Comparison of ENCODE assay signal across 11 mouse cellular contexts in genomic region chr9:40581854-40582253, GRCm38 (mm10). TPM values are rescaled to one million over a fixed set of nuclear protein-coding genes. Genes with fewer than 3 reads are reported as not detected.
DNase-seq lines count a peak whose midpoint lies in the region; ATAC-seq and TF ChIP-seq lines count a peak whose summit lies in the region.
"Had no signal": no experiment of that assay in that cellular context is flagged by ENCODE, and none has a peak within 500 bp of the region (broad histone marks: within the 10 kb centered on the region; RNA-seq: fewer than 3 reads in every experiment).

No protein-coding gene starts in this region.

- TF ChIP-seq POLR2A in bone marrow, adult 2 months (IDR thresholded peaks at IDR 0.05; ENCODE audit: borderline replicate concordance, control insufficient read depth, low read depth, low read length), result no peak

- peak; percentile 19 for DNase-seq in heart, adult 8-10 months (ENCODE audit: low spot score)
- peak; percentile 92 for DNase-seq in 416B (ENCODE audit: low read depth)
- DNase-seq in ovary, postnatal 36 days (ENCODE audit: low spot score), result no peak
- DNase-seq in midbrain, embryonic 14.5 days, result no peak
- no peak for DNase-seq in frontal cortex, postnatal 25 days (ENCODE audit: low spot score in 2 of 2)
- DNase-seq: lung, embryonic 14.5 days had no signal

- no peaks in the 10 kb centered on the region for H3K79me2 ChIP-seq in macrophage (ENCODE audit: inconsistent target)

- no peaks in the 10 kb centered on the region for H3K36me3 ChIP-seq in heart, embryonic 11.5 days (ENCODE audit: control insufficient read depth, insufficient read depth, low read length)
- no peaks in the 10 kb centered on the region for H3K36me3 ChIP-seq in macrophage (ENCODE audit: inconsistent target)
- H3K36me3 ChIP-seq in midbrain, embryonic 14.5 days (ENCODE audit: control insufficient read depth, insufficient read depth, low read length), result no peaks in the 10 kb centered on the region
- H3K36me3 ChIP-seq: hindbrain, embryonic 10.5 days; neural tube, embryonic 13.5 days had no signal

- no peak for TF ChIP-seq CTCF in bone marrow, adult 2 months (IDR thresholded peaks at IDR 0.05; ENCODE audit: control insufficient read depth, insufficient read depth, low read length)

- no peak overlapping the region for H3K9ac ChIP-seq in heart, embryonic 11.5 days (ENCODE audit: low read depth, low read length)
- H3K9ac ChIP-seq in midbrain, embryonic 14.5 days (replicated peaks; ENCODE audit: low read length), result no peak overlapping the region
- H3K9ac ChIP-seq: lung, embryonic 14.5 days; neural tube, embryonic 13.5 days had no signal

- no peak overlapping the region for H3K4me3 ChIP-seq in heart, embryonic 11.5 days (ENCODE audit: low read depth, low read length)
- H3K4me3 ChIP-seq in bone marrow, adult 2 months (replicated peaks; ENCODE audit: control insufficient read depth, low read depth, low read length), result no peak overlapping the region
- H3K4me3 ChIP-seq in macrophage (ENCODE audit: inconsistent target), result no peak overlapping the region
- no peak overlapping the region for H3K4me3 ChIP-seq in midbrain, embryonic 14.5 days (replicated peaks; ENCODE audit: low read depth, low read length)
- H3K4me3 ChIP-seq: hindbrain, embryonic 10.5 days; neural tube, embryonic 13.5 days had no signal

- H3K4me1 ChIP-seq in heart, embryonic 11.5 days (ENCODE audit: control insufficient read depth, insufficient read depth, low read length), result no peaks in the 10 kb centered on the region
- H3K4me1 ChIP-seq in bone marrow, adult 2 months (ENCODE audit: control insufficient read depth, insufficient read depth, low read length), result peaks cover 3% of the 10 kb centered on the region; the same call in 1 of the 2 replicates
- no peaks in the 10 kb centered on the region for H3K4me1 ChIP-seq in midbrain, embryonic 14.5 days (ENCODE audit: control insufficient read depth, insufficient read depth, low read length)
- H3K4me1 ChIP-seq: hindbrain, embryonic 10.5 days; neural tube, embryonic 13.5 days had no signal

- H3K27me3 ChIP-seq in heart, embryonic 11.5 days (ENCODE audit: control insufficient read depth, insufficient read depth, low read length), result no peaks in the 10 kb centered on the region
- no peaks in the 10 kb centered on the region for H3K27me3 ChIP-seq in midbrain, embryonic 14.5 days (ENCODE audit: control insufficient read depth, insufficient read depth, low read length)
- H3K27me3 ChIP-seq: neural tube, embryonic 13.5 days had no signal

- H3K27ac ChIP-seq in heart, embryonic 11.5 days (ENCODE audit: low read depth, low read length), result no peak overlapping the region
- peak overlapping the region; percentile 87 for H3K27ac ChIP-seq in bone marrow, adult 2 months (ENCODE audit: control insufficient read depth, insufficient read depth, low read depth, low read length, poor library complexity)
- H3K27ac ChIP-seq in macrophage, result peak overlapping the region; percentile 98
- H3K27ac ChIP-seq in midbrain, embryonic 14.5 days (replicated peaks; ENCODE audit: low read depth, low read length), result no peak overlapping the region
- H3K27ac ChIP-seq: hindbrain, embryonic 10.5 days; neural tube, embryonic 13.5 days had no signal

- ATAC-seq in heart, embryonic 11.5 days (replicated peaks; ENCODE audit: insufficient number of reproducible peaks, low FRiP score, low TSS enrichment), result no peak
- no peak for ATAC-seq in midbrain, embryonic 14.5 days (ENCODE audit: low FRiP score, low TSS enrichment)

- no peaks in the 10 kb centered on the region for H3K9me3 ChIP-seq in heart, embryonic 11.5 days (replicated peaks; ENCODE audit: control insufficient read depth, low read length)
- H3K9me3 ChIP-seq in midbrain, embryonic 14.5 days (ENCODE audit: control insufficient read depth, low read length), result no peaks in the 10 kb centered on the region
- H3K9me3 ChIP-seq: hindbrain, embryonic 10.5 days; neural tube, embryonic 13.5 days had no signal

- H3K4me2 ChIP-seq in heart, embryonic 11.5 days, result no peak overlapping the region
- H3K4me2 ChIP-seq in midbrain, embryonic 14.5 days (ENCODE audit: low read length), result no peak overlapping the region
- H3K4me2 ChIP-seq: lung, embryonic 14.5 days; neural tube, embryonic 13.5 days had no signal

- WGBS in heart, embryonic 11.5 days (ENCODE audit: insufficient replicate concordance), result 65% methylated on average over 2 of the region's 2 CpGs
- WGBS in bone marrow, adult 2 months, result 4% methylated on average over 2 of the region's 2 CpGs
- WGBS in macrophage (ENCODE audit: missing documents), result 4% methylated on average over 2 of the region's 2 CpGs
- 76% methylated on average over 2 of the region's 2 CpGs for WGBS in midbrain, embryonic 14.5 days

RNA-seq across cellular contexts. Expression of gene Gramd1b, which starts 50.7 kb away (rescaled TPM):
- 10 to 100 TPM; 12.8 to 28.0 (median 19.8) TPM for total RNA-seq in heart, adult 8-10 months (2022)
- polyA plus RNA-seq in heart, embryonic 11.5 days (2014; fragmentation: Nextera tagmentation; extraction: Ambion mirVana), result 6.1 and 8.5 TPM in 2 replicates
- polyA plus RNA-seq in bone marrow, adult 2 months (2011; ENCODE audit: insufficient read depth, insufficient read length, low replicate concordance, missing spikeins), result 14.1 and 15.8 TPM in 2 replicates
- total RNA-seq in macrophage (2018; cell fraction: chromatin; rRNA removed), result 100 to 1,000 TPM; 144 to 589 (median 313) TPM
- total RNA-seq in macrophage (2018; cell fraction: cytosol; rRNA removed), result 100 to 1,000 TPM in 21 of 26 experiments, 10 to 100 TPM in 5; 70.7 to 155 (median 114) TPM
- 100 to 1,000 TPM; 104 to 419 (median 285) TPM for total RNA-seq in macrophage (2018; cell fraction: nucleus; rRNA removed)
- 66.3 to 75.9 TPM (median 73.4 TPM) in 3 replicates for polyA plus RNA-seq in macrophage (2018)
- 11.3 and 15.4 TPM in 2 replicates for polyA plus RNA-seq in midbrain, embryonic 14.5 days (2014; fragmentation: Nextera tagmentation; extraction: Ambion mirVana)

Comparison
In these comparisons a context has a peak if more than half of its experiments do, and no peak if none do; other contexts are left out.
1. DNase-seq: peak in heart, adult 8-10 months (single experiment) and 416B (single experiment); none in ovary, postnatal 36 days (single experiment), midbrain, embryonic 14.5 days (single experiment) and frontal cortex, postnatal 25 days (0 of 2).
2. H3K27ac ChIP-seq: peak in bone marrow, adult 2 months (single experiment) and macrophage (single experiment); none in heart, embryonic 11.5 days (single experiment) and midbrain, embryonic 14.5 days (single experiment).